Mouse (Mus musculus) liver, adult (tissue): Measurements from ENCODE around the gene Upk3a.
"Not testable (repeated sequence)": the region's sequence is repeated elsewhere in the genome, so short reads cannot be mapped to it uniquely, and the experiment has no call there.

Experiments used
- GATA4 ChIP-seq: IDR thresholded peaks from 2 replicates; pipeline ENCODE4 v1.6.1; 2014; ENCODE audit warnings: mild to moderate bottlenecking, low read length; ENCODE audit not compliant: insufficient replicate concordance

Upk3a gene

GRCm38 (mm10) chr15:84989771-84990170, 27.2 kb upstream of the Upk3a start:
- TF ChIP-seq GATA4 = no peak

- TF ChIP-seq GATA4 = no peak
Measured at GRCm38 (mm10) chr15:84994498-84994897, 22.4 kb upstream of the Upk3a start.

DNA sequence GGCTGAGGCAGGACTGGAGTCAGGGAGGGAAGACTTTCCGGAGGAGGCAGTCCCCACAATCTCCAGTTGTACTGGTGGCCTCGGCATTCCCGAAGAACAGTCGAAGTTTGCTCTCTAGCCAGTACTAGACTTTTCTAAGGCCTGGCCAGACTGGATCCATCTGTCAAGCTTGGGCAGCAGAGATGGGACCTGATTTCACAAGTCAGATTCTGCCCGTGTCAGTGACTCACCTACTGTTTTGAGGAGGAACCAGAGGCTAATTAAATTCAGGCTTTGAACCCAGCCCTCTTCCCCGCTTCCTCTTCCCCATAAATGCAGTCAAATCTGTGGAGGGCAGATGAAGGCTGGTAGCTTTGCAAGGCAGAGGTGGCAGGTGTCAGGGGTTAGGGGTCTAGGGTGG, 21.9 kb upstream of the Upk3a start:
- no peak for TF ChIP-seq GATA4

DNA sequence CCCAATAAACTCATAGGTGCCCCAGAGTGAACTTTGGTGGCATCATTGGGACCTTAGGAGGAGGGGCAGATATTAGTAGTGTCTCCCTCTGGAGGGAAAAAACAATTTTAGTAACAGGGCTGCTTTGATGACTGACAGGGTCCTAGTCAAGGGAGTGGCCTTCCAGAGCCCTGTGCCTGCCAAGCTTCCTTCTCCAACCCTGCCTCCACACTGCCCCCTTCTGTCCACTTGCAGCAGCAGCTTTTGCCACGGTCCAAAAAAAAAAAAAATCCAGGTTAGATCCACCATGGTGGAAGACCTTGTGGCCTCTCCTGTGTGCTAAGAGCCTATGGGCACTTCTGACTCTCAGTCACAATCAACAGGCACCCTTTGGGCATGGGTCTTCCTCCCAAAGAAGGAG, 21.0 kb upstream of the Upk3a start:
- TF ChIP-seq GATA4 = no peak

DNA sequence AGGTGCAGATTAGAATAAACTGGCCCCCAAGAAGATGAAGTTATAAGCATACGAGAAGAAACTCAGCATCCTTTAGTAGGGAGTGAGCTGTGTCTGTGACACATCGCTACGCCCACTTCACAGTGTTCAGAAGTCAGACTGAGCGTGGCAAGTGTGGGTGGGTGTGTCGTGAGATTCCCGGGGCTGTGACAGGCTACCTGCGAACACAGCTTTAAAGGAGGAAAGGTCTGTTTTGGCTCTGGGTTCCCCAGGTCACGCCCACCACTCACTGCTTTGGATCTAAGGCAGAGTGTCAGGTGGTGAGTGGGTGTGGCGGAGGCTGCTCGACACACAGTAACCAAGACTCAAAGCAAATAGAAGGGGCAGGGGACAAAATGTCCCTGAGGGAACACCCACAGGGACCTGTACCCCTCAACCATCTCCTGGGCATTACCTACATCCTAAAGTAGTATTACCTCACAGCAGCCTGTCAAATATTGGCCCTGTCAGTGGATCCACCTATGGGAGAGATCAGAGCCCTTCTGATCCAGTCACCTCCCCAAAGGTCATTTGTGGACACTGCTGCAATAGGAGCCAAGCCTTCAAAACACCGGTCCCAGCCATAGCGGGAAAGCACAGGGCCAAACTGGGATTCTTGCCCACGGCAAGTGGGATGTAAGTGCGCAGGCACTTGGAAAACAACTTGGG, 19.0 kb upstream of the Upk3a start:
- no peak for TF ChIP-seq GATA4

DNA sequence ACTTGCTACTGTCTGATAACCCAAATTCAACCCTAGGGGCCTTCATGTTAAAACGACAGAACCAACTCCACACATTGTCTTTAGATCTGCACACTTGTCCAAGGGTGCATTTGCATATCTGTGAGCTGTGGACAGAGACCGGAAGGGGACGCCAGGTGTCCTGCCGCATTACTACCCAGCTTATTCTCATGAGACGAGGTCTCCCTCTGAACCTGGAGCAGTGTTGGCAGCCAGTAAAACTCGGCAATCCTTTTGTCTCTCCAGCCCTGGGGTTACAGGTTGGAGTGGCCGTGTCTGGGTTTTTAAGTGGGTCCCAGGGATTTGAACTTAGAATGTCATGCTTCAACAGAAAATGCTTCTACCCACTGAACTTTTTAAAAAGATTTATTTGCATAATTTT, 17.0 kb upstream of the Upk3a start:
- no peak for TF ChIP-seq GATA4

DNA sequence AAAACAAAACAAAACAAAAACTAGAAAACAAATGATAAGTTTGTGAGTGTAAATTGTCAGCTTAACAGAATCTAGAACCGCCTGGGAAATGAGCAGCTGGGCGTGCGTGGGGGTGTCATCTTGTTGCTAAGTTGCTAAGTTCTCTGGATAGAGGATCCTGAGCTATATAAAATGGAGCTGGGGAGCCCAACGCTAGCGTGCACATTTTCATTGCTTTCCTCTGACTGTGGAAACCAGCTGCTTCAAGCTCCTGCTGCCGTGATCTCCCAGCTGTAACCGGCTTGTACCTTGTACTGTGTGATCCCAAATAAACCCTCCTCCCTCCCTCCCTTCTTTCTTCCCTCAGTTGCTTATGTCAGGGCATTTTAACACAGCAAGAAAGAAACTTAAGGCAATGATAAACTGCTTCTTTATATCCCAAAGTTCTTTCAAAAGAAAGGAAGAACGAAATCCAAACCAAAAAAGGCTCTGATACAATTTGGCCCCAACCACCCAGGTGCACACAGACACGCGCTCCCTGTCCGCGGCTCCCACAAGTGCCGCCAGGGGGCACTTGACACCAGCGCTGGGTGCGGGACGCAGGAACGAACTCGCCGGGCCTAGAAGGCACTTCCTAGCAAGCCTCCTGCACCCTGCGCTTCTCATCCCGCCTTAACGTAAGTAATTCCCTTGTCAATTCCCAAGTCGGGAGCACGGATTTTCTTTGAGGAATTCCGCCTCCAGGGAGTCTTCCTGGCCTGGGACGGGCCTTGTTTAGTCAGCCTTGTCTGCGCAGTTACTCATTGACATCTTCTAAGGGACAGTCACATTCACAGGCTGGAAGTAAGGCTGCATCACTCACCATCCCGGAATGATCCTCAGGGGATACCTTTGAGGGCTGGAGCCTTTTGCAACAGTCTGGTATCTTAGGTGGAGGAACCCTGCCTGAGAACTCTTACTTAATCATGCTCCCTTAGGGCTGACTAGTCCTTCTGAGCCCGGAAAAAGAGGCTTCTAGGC, 15.7 kb upstream of the Upk3a start:
- no peak for TF ChIP-seq GATA4

- no peak for TF ChIP-seq GATA4
Measured at GRCm38 (mm10) chr15:85009666-85010065, 7.3 kb upstream of the Upk3a start.

GRCm38 (mm10) chr15:85011895-85012661, 4.9 kb upstream of the Upk3a start:
- TF ChIP-seq GATA4 = no peak

- no peak for TF ChIP-seq GATA4
Measured at GRCm38 (mm10) chr15:85012662-85013054, 4.3 kb upstream of the Upk3a start.

- TF ChIP-seq GATA4 = no peak
Measured at GRCm38 (mm10) chr15:85015771-85016170, 1.2 kb upstream of the Upk3a start.

GRCm38 (mm10) chr15:85022211-85022610, 5.3 kb downstream of the Upk3a start:
- no peak for TF ChIP-seq GATA4

DNA sequence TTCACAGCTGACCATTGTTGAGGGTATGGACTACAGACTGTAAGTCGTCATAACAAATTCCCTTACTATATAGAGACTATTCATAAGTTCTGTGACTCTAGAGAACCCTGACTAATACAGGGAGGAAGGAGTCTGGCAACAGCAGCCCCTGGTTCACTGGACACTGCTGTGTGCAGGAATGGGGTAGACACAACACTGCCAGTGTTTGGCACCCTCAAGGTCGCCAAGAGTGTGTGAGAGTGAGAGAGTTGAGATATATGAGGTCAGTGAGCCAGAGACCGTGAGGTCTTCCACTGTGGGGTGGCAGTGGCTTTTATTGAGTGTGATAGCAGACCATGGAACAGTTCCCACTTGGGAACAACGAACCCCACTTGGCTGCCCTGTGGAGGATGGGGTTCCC, 9.3 kb downstream of the Upk3a start:
- no peak for TF ChIP-seq GATA4

- no peak for TF ChIP-seq GATA4
Measured at GRCm38 (mm10) chr15:85027740-85028139, 10.8 kb downstream of the Upk3a start.

DNA sequence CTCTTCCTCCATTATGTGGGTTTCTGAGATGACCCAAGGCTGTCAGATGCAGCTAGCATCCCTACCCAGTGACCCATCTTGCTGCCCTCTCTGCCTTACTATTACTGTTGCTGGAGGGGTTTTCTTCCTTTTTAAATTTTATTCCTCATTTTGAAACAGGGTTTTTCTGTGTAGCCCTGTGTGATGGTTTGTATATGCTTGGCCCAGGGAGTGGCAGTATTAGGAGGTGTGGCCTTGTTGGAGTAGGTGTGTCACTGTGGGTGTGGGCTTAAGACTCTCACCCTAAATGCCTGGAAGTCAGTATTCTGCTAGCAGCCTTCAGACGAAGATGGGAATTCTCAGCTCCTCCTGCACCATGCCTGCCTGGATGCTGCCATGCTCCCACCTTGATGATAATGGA, 11.7 kb downstream of the Upk3a start, which contains the start of gene Fam118a:
Fam118a (plus strand) TSS at position 301 of the 400 bp plus-strand sequence.
- not testable (repeated sequence) for TF ChIP-seq GATA4

GRCm38 (mm10) chr15:85031866-85032265, 14.9 kb downstream of the Upk3a start:
- TF ChIP-seq GATA4 = no peak
